Mouse (Mus musculus): Measurements from ENCODE around the gene Adcy3. TPM values are rescaled to one million over a fixed set of nuclear protein-coding genes. Genes with fewer than 3 reads are reported as not detected.

Gene Adcy3
- 2.3 and 2.7 TPM in 2 replicates for polyA plus RNA-seq (2012; rRNA removed)

GRCm38 (mm10) chr12:4132941-4133846 is at the start of gene Adcy3:
Gene Adcy3 (plus strand): TSS chr12:4133103.

GRCm38 (mm10) chr12:4233572-4234508 is 100.9 kb downstream of the Adcy3 start, which contains the start of the genes Ptrhd1 and Cenpo:
Gene Ptrhd1 (plus strand): TSS chr12:4234027.
Gene Cenpo (minus strand): TSS chr12:4234294.

Other genes starting within 250 kb of the Adcy3 start
- gene Pomc, start 178.2 kb upstream of the Adcy3 start, polyA plus RNA-seq (2012; rRNA removed) = 0.12 TPM in 1 of 2 replicates, not detected in the other
- 0.72 and 1.5 TPM in 2 replicates for gene Efr3b, start 94.2 kb upstream of the Adcy3 start, polyA plus RNA-seq (2012; rRNA removed)
- 1.2 and 1.6 TPM in 2 replicates for gene Dnajc27, start 50.5 kb upstream of the Adcy3 start, polyA plus RNA-seq (2012; rRNA removed)
- 2.1 and 2.6 TPM in 2 replicates for gene Ptrhd1, start 100.9 kb downstream of the Adcy3 start, polyA plus RNA-seq (2012; rRNA removed)
- gene Cenpo, start 101.2 kb downstream of the Adcy3 start, polyA plus RNA-seq (2012; rRNA removed) = 3.0 and 3.4 TPM in 2 replicates

Measured in stomach, adult 2 months (tissue).